Mouse (Mus musculus): ENCODE data around the gene Rassf2. TPM values are rescaled to one million over a fixed set of nuclear protein-coding genes. Genes with fewer than 3 reads are reported as not detected.

Gene Rassf2
- polyA plus RNA-seq (2012; ENCODE audit: insufficient read depth, insufficient read length, low replicate concordance, missing spikeins): not detected in 2 replicates

DNA sequence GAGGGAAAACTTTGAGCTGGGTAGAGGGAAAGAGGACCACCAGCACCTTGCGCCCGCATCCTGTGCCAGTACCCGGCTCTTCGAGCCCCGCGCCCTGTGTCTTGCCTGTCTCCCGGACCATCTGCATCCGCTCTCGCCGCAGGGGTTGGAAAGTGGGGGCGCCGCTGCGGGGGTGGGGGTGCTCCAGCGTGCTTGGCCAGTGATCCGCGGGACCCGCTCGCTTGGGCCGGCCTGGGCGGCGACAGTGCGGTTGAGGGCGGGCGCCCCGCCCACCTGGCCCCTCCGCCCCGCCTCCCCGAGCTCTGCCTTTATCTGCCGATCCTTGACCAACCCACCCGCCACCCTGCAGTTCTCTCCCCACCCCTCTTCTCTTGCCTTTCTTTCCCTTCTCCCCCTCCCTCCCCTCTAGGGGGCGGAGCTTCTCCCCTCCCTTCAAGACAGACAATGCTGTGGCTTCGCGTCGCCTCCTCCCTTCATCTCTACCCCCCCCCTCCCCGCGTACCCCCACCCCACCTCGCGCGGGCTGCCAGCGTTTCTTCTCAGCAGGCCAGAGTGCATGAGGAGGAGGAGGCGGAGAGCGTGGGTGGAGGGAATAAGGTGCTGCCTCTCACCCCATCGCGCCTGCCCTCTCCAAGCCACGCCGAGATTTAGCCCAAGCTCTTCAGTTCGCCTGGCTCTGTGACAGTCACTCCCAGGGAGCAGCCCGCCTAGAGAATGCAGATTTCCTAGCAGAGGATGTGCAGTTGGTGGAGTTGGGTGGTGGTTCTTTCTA, at the start of gene Rassf2:
TSS of gene Rassf2 (minus strand) at position 613 of the 772 bp plus-strand sequence.
- no peak for TF ChIP-seq CTCF (IDR thresholded peaks at IDR 0.05; ENCODE audit: insufficient read depth, low read depth, low read length)
- TF ChIP-seq POLR2A (IDR thresholded peaks at IDR 0.05; ENCODE audit: insufficient read depth, low read depth, low read length): no peak
- peaks cover 19% of the 10 kb centered on the region for H3K4me1 ChIP-seq (ENCODE audit: control insufficient read depth, insufficient read depth, low read length)
- peak within 1 kb of the TSS; percentile 71 for H3K27ac ChIP-seq (ENCODE audit: insufficient read depth, low read depth, low read length)
- under 1% methylated on average over 43 of the region's 48 CpGs for WGBS
- peak within 1 kb of the TSS; percentile 43 for H3K4me3 ChIP-seq (ENCODE audit: insufficient read depth, low read depth, low read length)

DNA sequence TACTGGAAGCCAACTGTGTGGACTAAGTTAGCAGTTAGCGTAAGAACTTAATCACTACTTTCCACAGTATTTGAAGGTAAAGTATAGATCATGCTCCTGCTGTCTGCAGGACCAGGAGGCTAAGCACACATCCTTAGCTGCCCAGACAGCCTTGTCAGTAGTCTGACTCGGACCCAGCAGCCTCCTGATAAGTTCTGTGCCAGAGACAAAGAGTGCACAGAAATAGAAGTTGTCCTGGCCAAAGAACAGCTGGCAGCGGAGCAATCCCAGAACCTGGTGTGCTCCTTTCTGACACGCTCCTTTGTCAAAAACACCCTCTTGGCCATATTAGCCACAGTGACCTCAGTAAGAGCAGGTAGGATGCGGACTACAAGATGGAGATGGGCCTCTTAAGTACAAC, 49.1 kb upstream of the Rassf2 start:
- no peak for TF ChIP-seq CTCF (IDR thresholded peaks at IDR 0.05; ENCODE audit: insufficient read depth, low read depth, low read length)
- TF ChIP-seq POLR2A (IDR thresholded peaks at IDR 0.05; ENCODE audit: insufficient read depth, low read depth, low read length): no peak
- H3K27ac ChIP-seq (ENCODE audit: insufficient read depth, low read depth, low read length): no peak overlapping the region
- 66% methylated on average over 5 of the region's 5 CpGs for WGBS
- H3K4me1 ChIP-seq (ENCODE audit: control insufficient read depth, insufficient read depth, low read length): peaks cover 3% of the 10 kb centered on the region; the same call in 1 of the 2 replicates
- no peak overlapping the region for H3K4me3 ChIP-seq (ENCODE audit: insufficient read depth, low read depth, low read length)

DNA sequence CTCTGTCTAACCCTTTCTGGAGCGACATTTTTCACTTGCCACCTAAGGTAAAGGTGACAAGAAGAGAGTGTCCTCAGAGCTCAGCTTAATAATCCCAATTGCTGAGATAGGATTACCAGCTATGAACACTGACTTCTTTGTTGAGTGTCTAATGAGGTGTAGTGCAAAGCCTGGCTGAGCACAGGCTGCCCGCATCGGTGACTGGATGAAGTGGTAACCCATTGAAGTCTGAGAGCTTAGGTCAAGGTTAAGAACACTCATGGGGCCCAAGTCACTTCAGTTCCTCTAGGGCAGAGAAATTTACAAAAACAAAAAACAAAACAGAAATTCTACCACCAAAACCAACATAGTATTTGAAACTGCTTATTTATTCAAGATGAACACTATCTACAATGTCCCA, 43.0 kb upstream of the Rassf2 start:
- 69% methylated on average over 3 of the region's 3 CpGs for WGBS
- no peak for TF ChIP-seq POLR2A (IDR thresholded peaks at IDR 0.05; ENCODE audit: insufficient read depth, low read depth, low read length)
- no peak for TF ChIP-seq CTCF (IDR thresholded peaks at IDR 0.05; ENCODE audit: insufficient read depth, low read depth, low read length)

GRCm38 (mm10) chr2:132069985-132070735, 40.1 kb upstream of the Rassf2 start:
- Histone ChIP-seq H3K27ac (ENCODE audit: insufficient read depth, low read depth, low read length) (no peak overlapping the region), H3K4me1 (ENCODE audit: control insufficient read depth, insufficient read depth, low read length) (no peaks in the 10 kb centered on the region), H3K4me3 (ENCODE audit: insufficient read depth, low read depth, low read length) (no peak overlapping the region)
- TF ChIP-seq CTCF (IDR thresholded peaks at IDR 0.05; ENCODE audit: insufficient read depth, low read depth, low read length) (no peak), POLR2A (IDR thresholded peaks at IDR 0.05; ENCODE audit: insufficient read depth, low read depth, low read length) (no peak)
- 92% methylated on average over 10 of the region's 10 CpGs for WGBS

More for the DNA sequence above, 43.0 kb upstream of the Rassf2 start:
- no peak overlapping the region for H3K4me3 ChIP-seq (ENCODE audit: insufficient read depth, low read depth, low read length)
- no peaks in the 10 kb centered on the region for H3K4me1 ChIP-seq (ENCODE audit: control insufficient read depth, insufficient read depth, low read length)
- H3K27ac ChIP-seq (ENCODE audit: insufficient read depth, low read depth, low read length): no peak overlapping the region

DNA sequence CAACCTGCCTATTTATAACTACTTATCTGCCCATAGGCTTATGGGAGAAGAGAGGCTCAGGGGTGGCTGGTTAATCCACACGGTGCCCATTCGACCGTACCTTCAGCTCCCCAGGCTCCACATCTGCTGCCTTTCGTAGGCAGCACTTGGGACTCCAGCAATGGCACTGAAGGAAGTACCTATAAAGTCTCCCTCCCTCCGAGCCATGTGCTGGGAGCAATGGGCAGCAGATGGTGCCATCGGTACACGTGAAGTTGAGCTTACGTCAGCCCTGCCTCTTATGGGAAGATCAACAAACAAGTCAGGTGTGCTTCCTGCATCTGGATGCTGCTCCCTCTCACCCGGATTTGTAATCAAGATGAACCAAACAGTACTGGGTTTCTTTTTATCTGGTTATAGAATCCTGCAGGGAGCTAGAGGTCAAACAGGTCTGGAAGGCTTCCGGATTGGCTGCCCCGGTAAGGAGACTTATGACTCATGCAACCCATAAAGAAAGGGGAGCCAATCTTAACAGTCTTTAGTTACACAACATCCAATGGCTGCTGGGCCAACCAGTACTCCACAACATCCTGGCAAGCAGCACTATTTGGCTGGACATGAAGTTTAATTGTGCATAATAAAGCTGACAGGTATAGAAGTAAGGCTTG, 34.2 kb upstream of the Rassf2 start:
- WGBS: 70% methylated on average over 11 of the region's 11 CpGs
- TF ChIP-seq POLR2A (IDR thresholded peaks at IDR 0.05; ENCODE audit: insufficient read depth, low read depth, low read length): no peak
- TF ChIP-seq CTCF (IDR thresholded peaks at IDR 0.05; ENCODE audit: insufficient read depth, low read depth, low read length): no peak
- peak overlapping the region; percentile 23; the same call in 1 of the 2 replicates for H3K27ac ChIP-seq (ENCODE audit: insufficient read depth, low read depth, low read length)
- H3K4me1 ChIP-seq (ENCODE audit: control insufficient read depth, insufficient read depth, low read length): peaks cover 3% of the 10 kb centered on the region
- H3K4me3 ChIP-seq (ENCODE audit: insufficient read depth, low read depth, low read length): no peak overlapping the region

DNA sequence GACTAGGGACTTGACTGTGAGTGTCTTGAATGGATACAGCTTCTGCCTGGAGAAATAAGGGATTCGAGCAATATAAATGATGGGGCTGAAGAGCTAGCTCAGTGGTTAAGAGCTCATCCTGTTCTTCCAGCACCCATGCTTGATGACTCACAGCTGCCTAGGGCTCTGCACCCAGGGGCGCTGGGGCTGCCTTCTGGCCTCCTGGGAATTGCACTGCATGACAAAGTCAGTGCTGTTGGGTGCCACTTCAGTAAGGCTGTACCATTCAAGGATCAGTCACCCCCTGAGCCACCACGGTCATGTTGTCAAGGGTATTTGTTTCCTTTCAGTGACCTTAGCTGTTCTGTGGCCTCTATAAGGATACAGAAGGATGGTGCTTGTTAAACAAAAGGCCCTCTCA, 33.7 kb upstream of the Rassf2 start:
- no peak overlapping the region for H3K4me3 ChIP-seq (ENCODE audit: insufficient read depth, low read depth, low read length)
- H3K4me1 ChIP-seq (ENCODE audit: control insufficient read depth, insufficient read depth, low read length): peaks cover 3% of the 10 kb centered on the region
- H3K27ac ChIP-seq (ENCODE audit: insufficient read depth, low read depth, low read length): peak overlapping the region; percentile 38; the same call in 1 of the 2 replicates
- WGBS: 55% methylated on average over 3 of the region's 3 CpGs
- TF ChIP-seq CTCF (IDR thresholded peaks at IDR 0.05; ENCODE audit: insufficient read depth, low read depth, low read length): no peak
- no peak for TF ChIP-seq POLR2A (IDR thresholded peaks at IDR 0.05; ENCODE audit: insufficient read depth, low read depth, low read length)

- Histone ChIP-seq H3K4me3 (ENCODE audit: insufficient read depth, low read depth, low read length) (no peak overlapping the region), H3K27ac (ENCODE audit: insufficient read depth, low read depth, low read length) (no peak overlapping the region), H3K4me1 (ENCODE audit: control insufficient read depth, insufficient read depth, low read length) (peaks cover 3% of the 10 kb centered on the region)
- WGBS: 91% methylated on average over 11 of the region's 11 CpGs
- TF ChIP-seq POLR2A (IDR thresholded peaks at IDR 0.05; ENCODE audit: insufficient read depth, low read depth, low read length) (no peak), CTCF (IDR thresholded peaks at IDR 0.05; ENCODE audit: insufficient read depth, low read depth, low read length) (no peak)
These were observed 31.8 kb upstream of the Rassf2 start for GRCm38 (mm10) chr2:132061884-132062283.

- WGBS: 78% methylated on average over 8 of the region's 8 CpGs
- no peak for TF ChIP-seq CTCF (IDR thresholded peaks at IDR 0.05; ENCODE audit: insufficient read depth, low read depth, low read length)
- Histone ChIP-seq H3K27ac (ENCODE audit: insufficient read depth, low read depth, low read length) (no peak overlapping the region), H3K4me1 (ENCODE audit: control insufficient read depth, insufficient read depth, low read length) (peaks cover 3% of the 10 kb centered on the region), H3K4me3 (ENCODE audit: insufficient read depth, low read depth, low read length) (no peak overlapping the region)
These were observed 29.9 kb upstream of the Rassf2 start for GRCm38 (mm10) chr2:132059919-132060318.
